Mouse (Mus musculus): ENCODE results near the gene Lrrk1. TPM values are rescaled to one million over a fixed set of nuclear protein-coding genes. Genes with fewer than 3 reads are reported as not detected.
A peak's percentile ranks its signal among the peaks of the same experiment; 100 is the strongest.
"Not testable (repeated sequence)": the region's sequence is repeated elsewhere in the genome, so short reads cannot be mapped to it uniquely, and the experiment has no call there.

The Lrrk1 gene
- total RNA-seq, 2 experiments from 2014 or later, result 18.4 to 19.7 TPM

- no peak for ATAC-seq (replicated peaks; ENCODE audit: low FRiP score, low TSS enrichment, poor library complexity, severe bottlenecking)
Observed at GRCm38 (mm10) chr7:66217011-66217410, 171.1 kb downstream of the Lrrk1 start.

DNA sequence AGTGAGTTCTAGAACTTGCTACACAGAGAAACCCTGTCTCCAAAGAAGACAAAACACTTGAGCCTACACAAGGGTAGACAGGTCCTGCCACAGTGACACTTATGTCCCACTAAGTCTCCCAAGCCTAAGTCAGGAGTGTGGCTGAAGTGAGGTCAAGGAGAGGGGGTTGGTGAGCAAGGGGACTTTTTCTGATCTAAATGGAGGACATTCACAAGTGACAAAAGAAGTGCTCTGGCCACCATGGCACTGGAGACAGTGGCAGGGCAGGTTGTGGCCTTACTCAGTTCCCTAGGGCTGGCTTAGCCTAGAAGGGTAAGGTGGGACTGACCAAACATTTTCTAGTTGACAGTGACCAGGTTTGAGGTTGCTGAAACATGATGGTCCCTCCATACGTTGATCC, 172.2 kb downstream of the Lrrk1 start:
- no peak for ATAC-seq (replicated peaks; ENCODE audit: low FRiP score, low TSS enrichment, poor library complexity, severe bottlenecking)

- ATAC-seq (replicated peaks; ENCODE audit: low FRiP score, low TSS enrichment, poor library complexity, severe bottlenecking), result no peak
Observed at GRCm38 (mm10) chr7:66214477-66214876, 173.7 kb downstream of the Lrrk1 start.

- no peak for ATAC-seq (replicated peaks; ENCODE audit: low FRiP score, low TSS enrichment, poor library complexity, severe bottlenecking)
Observed at GRCm38 (mm10) chr7:66212887-66213286, 175.3 kb downstream of the Lrrk1 start.

DNA sequence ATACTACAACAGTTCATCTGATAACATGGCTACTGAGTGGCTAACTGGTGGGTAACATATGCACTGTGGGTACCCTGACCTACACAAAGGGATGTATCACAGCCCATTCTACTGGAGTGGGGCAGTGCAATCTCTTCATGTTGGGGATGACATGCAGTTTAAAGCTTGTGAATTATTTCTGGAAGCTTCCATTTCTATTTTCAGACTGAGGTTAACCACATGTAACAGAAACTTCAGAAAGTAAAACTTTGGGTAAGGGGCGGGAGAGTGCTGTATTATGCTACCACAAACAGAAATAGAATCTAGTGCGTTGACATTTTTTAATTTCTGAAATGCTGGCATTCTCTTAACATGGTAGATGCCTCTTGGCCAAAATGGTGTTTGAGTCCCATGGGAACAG, 178.2 kb downstream of the Lrrk1 start:
- no peak for ATAC-seq (replicated peaks; ENCODE audit: low FRiP score, low TSS enrichment, poor library complexity, severe bottlenecking)

DNA sequence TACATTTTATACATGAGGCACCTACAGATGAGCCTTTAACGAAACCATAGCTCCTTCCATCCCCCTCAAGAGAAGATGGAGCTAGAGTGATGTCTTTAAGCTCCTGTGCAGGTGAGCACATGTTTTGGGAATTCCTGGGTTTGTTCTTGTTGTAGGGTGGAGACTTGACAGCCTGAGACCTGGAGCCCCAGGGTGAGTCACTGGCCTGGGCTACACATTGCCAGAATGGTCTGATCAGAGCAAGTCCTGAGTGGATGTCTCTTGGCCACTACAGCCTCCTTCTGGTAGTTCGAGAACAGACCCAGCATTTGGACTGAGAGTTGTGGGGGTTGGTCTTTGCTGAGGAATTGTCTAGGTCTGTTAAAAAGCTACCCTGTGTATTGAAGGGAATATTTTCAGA, 186.5 kb downstream of the Lrrk1 start:
- no peak for ATAC-seq (replicated peaks; ENCODE audit: low FRiP score, low TSS enrichment, poor library complexity, severe bottlenecking)

DNA sequence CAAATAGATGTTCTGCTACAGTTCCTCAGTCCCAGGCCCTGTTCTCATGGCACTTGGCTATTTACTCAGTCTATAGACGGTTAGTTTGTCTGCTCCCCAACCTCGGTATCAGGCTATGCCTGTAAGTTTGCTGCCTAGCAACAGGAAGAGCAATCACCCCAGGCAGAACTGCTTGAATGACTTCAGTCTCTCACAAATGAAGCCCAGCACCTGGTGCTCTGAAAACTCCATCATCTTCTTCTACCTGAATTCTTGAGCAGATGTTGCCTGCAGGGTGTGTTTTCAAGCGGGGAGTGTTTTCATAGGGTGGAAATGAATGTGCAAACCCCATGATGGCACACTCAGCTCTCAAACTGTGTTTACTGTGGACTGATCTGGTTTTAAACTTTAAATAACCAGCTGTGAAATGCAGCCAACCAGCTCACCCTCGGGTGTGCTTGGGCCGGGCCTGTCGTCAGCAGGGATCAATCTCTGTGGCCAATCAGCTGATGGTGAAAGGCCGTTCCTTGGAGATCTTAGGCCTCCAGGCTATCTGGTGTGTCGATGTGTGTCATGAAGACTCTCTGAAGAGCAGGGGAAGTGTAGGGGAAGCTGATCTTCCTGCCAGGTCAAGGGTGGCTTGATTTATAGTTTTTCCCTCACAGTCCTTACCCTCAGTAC, 187.2 kb downstream of the Lrrk1 start:
- ATAC-seq (replicated peaks; ENCODE audit: low FRiP score, low TSS enrichment, poor library complexity, severe bottlenecking), result peak; percentile 49

DNA sequence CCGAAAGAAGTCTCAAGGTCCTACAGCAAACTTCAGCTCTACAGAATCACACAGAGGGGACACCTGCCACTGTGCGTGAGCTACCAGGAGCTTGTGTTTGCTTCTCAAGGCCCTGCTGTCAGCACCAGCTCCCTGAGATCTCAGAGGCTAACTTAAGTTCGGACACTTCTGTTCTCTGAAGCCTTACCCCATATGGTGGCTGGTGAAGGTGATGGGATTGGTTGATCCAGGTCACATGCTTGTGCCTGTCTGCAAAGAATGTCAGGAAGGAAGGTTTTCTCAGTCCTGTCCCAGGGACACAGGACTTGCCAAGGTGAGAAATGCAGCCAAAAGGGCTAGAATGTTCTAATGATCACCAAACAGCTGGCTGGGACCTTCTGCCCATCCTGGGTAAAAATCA, 187.8 kb downstream of the Lrrk1 start:
- ATAC-seq (replicated peaks; ENCODE audit: low FRiP score, low TSS enrichment, poor library complexity, severe bottlenecking), result no peak

GRCm38 (mm10) chr7:66199391-66199831, 188.7 kb downstream of the Lrrk1 start:
- ATAC-seq (replicated peaks; ENCODE audit: low FRiP score, low TSS enrichment, poor library complexity, severe bottlenecking), result no peak

DNA sequence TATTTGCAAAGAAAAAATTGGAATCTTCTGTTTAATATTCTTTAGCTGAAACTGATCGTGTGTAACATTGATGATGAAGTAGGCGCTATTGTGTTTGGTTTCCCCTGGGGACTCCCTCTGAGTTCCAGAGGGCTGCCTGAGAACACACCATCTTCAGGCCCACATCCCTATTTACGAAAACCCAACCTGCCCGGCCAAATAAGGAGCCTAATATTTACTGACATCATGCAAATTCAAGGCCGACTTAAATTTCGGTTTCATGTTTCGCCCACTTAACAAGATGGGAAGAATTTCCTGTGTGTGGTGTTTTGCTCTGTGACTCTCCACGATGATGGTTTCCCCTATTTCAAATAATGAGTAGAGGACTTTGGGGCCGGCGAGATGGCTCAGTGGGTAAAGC, 189.7 kb downstream of the Lrrk1 start:
- ATAC-seq (replicated peaks; ENCODE audit: low FRiP score, low TSS enrichment, poor library complexity, severe bottlenecking), result no peak

DNA sequence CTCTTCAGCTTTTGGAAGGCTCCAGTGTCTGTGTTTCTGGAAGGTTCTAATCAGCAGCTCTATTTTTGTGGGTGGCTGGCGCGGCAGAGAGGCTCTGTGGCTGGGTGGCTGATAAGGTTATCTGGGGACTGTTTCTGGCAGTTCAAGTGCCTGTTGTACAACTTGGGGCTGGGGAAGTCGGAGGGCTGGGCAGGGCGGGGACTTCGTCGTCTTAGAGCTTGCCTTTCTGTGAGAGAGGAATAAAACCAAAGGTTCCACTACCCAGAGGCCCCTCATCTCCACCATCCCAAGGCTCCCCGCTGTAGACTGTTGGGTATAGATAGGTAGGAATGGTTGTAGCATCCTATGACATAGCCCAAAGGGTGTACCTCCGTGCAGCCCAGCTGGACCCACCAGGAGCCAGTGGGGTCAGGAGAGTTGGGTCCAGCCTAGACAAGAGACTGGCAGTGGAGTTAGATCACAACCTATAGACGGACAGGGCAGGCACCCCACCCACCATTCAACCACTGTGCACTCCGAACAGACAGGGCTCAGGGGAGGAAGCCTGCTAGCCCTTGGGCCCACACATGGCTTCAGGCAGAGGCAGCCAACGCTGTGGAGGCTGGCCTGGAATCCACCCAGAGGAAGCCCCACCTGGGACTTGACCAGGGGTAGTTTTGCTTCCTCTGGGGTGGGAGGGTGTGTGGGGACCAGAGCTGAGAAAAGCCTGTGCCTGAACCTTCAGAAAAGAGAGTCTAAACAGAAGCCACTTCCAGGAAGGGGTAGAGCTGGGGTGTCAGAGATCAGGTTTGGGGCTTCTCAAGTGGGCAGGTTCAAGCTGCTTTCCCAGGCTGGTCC, 191.3 kb downstream of the Lrrk1 start:
- peak; percentile 79 for ATAC-seq (replicated peaks; ENCODE audit: low FRiP score, low TSS enrichment, poor library complexity, severe bottlenecking)

- no peak for ATAC-seq (replicated peaks; ENCODE audit: low FRiP score, low TSS enrichment, poor library complexity, severe bottlenecking)
Observed at GRCm38 (mm10) chr7:66195881-66196280, 192.3 kb downstream of the Lrrk1 start.

DNA sequence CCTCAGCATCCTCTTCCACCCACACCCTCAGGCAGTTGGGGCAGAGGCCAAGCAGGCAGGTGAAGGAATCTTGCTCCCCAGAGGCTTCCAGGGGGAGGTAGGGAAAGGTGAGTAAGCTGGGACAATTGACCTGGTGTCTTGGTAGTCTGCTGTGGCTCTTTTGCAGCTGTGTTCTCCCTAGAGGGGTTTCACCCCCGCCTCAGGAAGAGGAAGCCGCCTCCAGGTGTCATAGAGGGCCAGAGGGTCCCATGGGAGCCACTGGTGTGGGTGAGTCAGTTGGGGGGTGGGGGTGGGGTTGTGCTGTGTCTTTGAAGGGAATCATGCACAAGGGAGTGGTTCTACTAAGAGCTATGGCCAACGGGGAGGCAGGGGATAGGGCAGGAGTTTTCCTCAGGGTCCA, 193.6 kb downstream of the Lrrk1 start:
- ATAC-seq (replicated peaks; ENCODE audit: low FRiP score, low TSS enrichment, poor library complexity, severe bottlenecking), result no peak

DNA sequence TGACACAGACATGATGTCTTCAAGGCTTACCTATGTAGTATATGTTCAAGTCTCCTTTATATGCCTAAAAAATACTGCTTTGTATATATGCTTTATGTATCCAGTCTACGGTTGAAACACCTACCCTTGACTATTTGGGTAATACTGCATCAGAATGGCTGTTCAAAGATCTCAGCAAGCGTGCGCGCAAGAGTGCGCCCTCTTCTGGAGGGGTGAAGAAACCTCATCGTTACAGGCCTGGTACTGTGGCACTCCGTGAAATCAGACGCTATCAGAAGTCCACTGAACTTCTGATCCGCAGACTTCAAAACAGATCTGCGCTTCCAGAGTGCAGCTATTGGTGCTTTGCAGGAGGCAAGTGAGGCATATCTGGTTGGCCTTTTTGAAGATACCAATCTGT, 197.8 kb downstream of the Lrrk1 start:
- not testable (repeated sequence) for ATAC-seq (replicated peaks; ENCODE audit: low FRiP score, low TSS enrichment, poor library complexity, severe bottlenecking)

DNA sequence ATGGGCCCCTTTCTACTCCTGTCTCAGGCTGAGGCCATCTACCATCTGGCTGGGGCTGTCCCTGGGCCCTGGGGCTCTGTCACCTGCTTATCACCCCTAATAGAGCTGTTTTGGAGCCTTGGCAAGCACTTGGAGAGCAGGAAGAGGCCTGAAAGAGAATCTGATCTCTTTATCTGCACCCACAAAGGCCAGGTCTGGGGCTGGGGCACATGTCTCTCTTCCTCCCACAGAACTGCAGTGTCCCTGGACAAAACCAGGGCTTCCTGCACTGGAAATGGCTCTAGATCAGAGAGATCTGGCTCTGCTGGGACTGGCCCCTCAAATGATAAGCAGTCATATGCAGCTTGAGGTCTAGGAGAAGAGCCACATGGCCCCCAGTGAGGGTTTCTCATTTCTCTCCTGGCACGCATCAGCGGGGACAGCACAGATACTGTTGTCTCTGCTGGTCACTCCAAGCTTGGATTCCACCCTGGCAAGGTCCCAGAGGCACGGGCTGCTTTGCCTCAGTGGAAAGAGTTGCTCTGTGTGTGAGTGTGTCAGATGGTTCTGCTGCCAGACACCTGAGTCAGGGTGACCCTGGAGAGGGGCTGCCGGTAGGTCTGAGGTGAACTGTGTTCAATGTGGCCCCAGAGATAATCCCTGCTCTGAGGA, 200.4 kb downstream of the Lrrk1 start:
- peak; percentile 88 for ATAC-seq (replicated peaks; ENCODE audit: low FRiP score, low TSS enrichment, poor library complexity, severe bottlenecking)

GRCm38 (mm10) chr7:66185370-66185769, 202.8 kb downstream of the Lrrk1 start:
- no peak for ATAC-seq (replicated peaks; ENCODE audit: low FRiP score, low TSS enrichment, poor library complexity, severe bottlenecking)

DNA sequence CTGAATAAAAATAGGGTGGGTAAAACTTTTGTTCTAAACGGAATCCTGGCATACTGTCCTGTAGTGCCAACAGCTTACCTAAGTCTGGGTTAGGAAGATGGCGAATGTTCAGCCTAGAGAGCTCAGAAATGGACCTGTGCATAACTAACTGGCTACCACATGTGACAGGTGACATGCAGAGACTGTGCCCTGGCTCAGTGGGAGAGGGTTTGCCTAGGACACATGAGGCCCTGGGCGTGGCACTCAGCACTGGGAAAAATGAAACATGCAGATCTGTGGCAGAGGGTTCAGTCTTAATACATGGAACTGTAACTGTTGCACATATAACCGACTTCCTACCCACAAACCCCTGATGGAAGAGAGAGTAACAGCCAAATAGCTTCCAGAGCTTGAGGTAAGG, 204.1 kb downstream of the Lrrk1 start:
- ATAC-seq (replicated peaks; ENCODE audit: low FRiP score, low TSS enrichment, poor library complexity, severe bottlenecking), result no peak

DNA sequence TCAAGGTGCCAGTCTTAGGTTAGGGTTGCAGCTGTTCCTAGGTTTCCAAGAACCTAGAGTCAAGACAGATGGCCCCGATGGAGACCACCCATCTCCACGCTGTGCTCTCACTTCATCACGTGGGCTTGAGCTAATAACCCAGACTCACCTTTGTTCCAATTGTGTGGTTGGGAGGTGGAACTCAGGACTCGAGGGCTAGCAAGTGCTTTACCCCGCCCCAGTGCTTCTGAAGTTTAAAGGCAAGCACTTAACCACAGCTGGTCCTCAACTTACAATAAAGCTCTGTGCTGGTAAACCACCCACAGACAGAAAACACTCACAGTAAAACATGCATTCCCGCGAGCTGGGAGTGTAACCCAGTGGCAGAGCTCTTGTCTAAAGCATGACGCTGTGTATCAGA, 204.7 kb downstream of the Lrrk1 start:
- no peak for ATAC-seq (replicated peaks; ENCODE audit: low FRiP score, low TSS enrichment, poor library complexity, severe bottlenecking)

- no peak for ATAC-seq (replicated peaks; ENCODE audit: low FRiP score, low TSS enrichment, poor library complexity, severe bottlenecking)
Observed at GRCm38 (mm10) chr7:66182075-66182715, 206.0 kb downstream of the Lrrk1 start.

DNA sequence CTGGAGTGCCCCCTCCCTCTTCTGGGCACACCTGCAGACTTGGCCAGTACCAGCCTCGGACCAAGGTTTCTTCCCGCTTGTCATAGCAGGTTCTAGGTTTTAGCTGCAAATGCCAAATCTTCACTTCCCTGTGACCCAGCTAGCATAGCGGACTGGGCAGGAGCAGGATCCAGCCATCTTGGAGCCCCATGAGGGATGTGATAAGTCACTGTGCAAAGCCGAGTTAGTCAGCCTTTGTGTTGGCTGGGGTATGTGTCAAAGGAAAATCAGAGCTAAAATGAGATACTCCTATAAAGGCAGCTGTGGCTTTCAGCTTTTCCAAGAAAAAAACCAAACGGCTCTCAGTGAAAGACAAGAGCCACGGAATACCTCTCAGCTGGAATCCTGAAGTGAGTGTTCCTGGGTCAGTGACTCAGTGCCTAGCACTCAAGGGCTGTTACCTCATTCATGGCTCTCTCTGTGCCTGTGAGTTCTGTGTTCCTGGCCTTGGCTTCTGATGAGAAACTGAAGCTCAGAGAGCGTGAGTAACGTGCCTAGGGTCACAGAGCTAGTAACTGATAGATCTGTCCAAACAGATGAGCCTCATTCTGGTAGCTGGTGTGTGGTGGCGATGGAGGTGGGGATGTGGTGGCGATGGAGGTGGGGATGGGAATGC, 207.3 kb downstream of the Lrrk1 start:
- no peak for ATAC-seq (replicated peaks; ENCODE audit: low FRiP score, low TSS enrichment, poor library complexity, severe bottlenecking)
